Mouse (Mus musculus) adipocyte (in vitro differentiated cells): ENCODE results near the gene Ccer1.
"Not testable (repeated sequence)": the region's sequence is repeated elsewhere in the genome, so short reads cannot be mapped to it uniquely, and the experiment has no call there.

Source experiments
- DNase-seq: peaks from one replicate; pipeline ENCODE4 v3.0.0-alpha.2; 2016; ENCODE audit warnings: low spot score

Ccer1 gene

DNA sequence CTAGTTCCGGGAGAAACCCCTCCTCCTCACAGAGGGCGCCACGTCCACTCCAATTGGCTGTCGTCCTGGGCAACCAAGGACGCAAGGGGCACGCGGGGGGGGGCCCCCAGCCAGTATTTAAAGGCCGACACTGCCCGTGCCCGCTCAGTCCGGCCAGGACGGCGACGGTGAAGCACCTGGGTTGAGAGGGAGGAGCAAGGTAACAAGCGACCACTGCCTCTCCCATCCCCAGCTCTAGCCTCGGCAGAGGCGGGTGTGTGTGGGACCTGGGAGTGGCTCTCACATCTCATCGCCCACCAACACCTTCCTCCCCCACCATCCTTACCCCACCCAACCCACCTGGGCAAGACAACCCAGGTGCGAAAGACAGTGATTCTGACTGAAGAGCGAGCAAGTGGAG lies at the start of gene Ccer1:
Ccer1 (plus strand) TSS at position 147 of the 400 bp plus-strand sequence.
- DNase-seq = no peak

DNA sequence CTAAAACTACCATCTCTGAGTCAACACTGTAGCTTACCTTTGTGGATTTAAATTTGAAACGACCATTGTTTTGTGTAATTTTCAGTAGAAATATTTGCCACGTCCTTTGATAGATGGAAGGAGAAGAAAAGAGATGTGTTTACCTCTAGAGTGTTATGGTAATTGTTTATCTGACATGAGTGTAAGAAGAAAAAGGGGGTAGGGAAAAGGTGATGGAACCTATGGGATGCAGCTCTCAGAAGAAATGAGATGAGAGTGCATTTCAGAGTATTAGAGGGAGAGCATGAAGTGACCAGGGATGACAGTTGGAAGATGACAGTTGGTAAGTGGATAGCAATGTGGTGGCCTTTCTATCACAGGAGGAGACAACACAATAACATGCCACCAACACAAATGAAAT lies 49.1 kb upstream of the Ccer1 start, which contains the start of gene Epyc:
Epyc (plus strand) TSS at position 301 of the 400 bp plus-strand sequence.
- DNase-seq = no peak

DNA sequence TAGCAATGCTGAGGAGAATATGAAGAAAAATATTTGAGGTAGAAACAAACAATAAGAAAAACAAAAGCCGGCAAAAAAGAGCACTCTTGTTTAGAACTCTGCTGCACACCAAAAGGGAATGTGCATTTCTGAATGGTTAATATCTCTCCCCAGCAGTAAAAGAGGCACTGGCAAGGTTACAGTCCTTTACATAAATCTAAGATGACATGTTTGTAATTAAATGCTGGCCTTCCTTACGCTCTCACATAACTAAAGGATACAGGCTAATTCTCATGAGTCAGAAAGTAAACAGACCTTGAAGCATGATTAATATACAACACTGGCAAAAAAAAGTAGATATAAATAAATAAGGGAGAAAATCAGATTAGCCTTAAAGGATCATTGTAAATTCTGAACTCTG lies 42.5 kb upstream of the Ccer1 start:
- peak; percentile 38 for DNase-seq

DNA sequence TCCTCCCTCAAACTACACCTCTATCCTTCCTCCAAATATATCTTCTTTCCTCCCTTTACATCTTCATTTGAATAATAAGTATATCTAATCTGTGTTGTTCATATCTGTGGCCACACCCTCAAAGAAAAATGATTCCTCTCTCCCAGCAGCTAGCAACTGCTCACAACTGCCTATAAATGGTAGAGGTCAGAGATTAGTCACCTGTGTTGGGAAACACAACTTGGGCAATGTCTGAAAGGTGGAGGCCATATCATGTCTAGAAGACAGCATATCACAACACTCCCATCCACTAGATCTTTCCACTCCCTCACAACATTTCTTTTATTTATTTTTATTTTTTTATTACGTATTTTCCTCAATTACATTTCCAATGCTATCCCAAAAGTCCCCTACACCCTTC lies 33.4 kb upstream of the Ccer1 start:
- no peak for DNase-seq

DNA sequence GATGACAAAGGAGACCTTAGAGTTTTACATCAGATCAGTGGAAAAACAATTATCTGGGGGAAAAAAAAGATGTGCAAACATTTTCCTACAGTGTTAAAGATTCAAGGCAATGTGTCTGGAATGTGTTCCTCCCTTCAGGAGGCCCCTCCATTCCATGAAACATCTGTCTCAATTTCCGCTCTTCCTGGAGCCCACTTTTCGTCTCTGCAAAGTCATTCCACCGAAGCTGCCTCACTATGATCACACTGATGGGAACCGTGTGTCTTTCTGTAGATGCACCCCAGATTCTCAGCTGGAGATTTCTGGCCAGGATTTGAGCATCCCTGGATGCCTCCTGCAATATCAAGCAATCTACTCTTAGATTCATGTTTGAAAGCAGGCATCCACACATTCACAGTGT lies 24.2 kb upstream of the Ccer1 start:
- no peak for DNase-seq

DNA sequence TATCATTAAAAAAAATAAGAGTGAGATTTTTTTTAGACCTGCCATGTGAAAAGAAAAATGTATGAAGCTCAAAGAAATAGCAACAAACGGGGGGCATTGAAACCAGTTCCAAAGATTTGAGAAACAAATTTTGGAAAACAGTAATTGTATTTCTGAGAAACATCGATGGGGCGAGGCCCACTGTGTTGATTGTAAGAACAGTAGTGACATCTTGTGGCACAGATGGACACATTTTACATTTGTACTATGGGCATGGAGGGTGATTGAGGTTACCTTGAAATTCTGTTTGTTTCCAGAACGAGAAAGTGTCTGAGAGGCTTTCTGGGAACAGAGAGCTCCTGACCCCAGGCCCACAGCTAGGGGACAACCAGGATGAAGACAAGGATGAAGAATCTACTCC lies 22.7 kb upstream of the Ccer1 start:
- peak; percentile 78 for DNase-seq

DNA sequence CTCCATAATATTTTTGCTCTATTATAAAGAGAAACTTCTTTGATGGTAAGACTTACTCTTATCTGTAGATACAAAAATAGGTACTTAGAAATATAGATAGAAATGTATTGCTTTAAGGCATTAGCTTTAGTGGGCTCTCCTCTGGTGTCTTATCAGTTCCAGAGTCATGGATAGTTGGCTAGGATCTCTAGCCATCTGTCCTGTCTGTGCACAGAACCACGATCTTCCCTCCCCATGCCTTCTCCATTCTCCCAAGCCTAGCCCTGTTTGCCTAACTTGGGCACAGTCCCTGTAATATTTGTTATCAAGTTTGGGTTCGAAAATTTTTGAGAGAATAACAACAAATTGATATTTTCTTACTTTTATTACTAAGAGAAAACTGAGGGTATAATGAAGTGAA lies 19.6 kb upstream of the Ccer1 start:
- no peak for DNase-seq

DNA sequence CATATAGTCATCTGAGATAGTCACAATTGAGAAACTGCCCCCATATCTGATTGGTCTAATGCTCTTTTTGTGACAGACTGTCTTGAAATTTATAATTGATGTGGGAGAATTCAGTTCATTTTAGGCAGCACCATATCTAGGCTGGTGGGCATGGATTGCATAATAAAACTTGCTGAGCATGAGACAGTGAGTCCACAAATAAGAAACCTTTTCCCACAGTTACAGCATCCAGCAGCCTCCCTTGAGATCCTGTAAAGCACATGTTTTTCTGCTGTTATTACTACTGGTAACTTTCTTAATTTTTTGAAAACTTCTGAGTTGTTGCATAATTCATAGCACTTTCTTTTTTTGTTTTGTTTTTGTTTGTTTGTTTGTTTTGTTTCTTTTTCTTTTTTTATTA lies 9.9 kb upstream of the Ccer1 start:
- DNase-seq = peak; percentile 87

DNA sequence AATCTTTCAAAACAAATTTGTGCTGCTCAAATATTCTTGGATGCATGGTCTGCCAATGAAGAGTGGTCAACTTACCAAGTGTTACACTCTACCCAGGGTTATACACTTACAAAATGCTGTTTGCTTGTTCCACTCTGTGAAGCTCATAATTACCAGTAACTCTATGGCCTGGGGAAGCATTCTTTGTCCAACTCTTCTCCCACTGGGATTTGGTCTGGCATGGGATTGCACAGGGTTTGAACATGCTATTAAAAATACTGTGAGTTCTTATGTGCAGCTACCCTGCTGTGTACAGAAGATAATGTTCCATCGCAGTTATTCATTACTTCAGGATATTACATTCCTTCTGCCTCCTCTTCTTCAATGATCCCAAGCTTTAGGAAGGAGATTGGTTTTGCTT lies 5.7 kb upstream of the Ccer1 start:
- peak; percentile 88 for DNase-seq

DNA sequence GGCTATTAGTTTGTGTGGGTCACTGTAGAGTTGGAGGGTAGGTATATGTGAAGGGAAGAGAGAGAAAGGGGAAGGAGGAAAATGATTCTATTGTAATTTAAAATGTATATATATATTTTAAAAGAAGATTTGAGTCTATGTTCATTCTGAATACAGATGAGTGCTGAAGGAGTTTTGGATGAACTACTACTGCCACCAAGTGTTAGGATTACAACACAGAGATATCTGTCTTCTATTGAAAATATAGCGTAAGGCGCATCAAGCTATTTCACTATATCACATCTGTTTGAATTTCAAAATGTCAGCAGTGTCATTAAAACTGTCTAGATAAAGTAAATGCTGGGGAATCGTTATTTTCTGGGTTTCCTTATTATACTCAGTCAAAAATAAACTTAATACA lies 3.4 kb upstream of the Ccer1 start:
- DNase-seq = peak; percentile 56

DNA sequence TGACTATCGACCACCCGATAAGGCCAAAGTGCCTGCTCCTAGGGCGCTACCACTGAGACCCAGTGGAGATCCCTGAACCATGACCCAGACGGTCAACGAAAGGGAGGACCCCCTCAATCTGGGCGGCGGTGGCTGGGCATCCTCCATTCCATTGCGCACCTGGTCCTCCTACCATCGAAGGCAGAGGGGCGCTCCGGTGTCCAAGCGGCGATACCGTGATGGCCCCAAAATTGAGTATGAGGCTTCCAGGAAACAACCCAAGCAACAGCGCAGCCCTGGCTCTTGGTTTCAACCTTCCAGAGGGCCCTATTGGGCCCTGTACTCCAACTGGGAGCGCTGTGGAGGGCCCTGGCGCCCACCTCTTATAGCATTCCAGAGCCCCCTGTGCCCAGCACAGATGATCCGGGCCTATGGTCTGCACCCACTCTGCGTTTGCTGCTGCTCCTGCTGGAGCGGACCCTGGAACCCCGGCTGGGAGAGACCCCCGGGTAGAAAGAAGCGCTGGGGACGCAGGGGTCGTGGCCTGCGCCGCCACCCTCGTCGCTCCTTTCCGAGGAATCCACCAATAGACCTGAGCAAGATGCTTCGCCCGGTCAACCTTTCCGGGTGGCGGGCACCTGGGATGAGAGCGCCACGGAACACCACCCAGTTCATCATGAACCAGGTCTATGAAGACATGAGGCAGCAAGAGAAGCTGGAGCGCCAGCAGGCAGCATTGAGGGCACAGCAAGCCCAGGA lies 708 bp downstream of the Ccer1 start:
- DNase-seq = no peak

DNA sequence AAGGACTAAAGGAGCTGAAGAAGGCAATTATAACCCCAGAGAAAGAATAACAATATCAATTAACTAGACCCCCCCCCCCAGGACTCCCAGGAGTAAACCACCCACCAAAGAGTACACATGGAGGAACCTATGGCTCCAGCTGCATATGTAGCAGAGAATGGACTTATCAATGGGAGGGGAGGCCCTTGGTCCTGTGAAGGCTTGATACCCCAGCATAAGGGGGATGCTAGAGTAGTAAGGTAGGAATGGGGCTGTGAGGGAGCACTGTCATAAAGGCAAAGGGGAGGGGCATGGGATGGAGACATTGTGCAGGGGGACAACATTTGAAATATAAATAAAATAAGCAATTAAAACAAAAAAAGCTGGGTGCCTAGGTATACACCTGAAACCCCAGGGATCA lies 9.5 kb downstream of the Ccer1 start:
- DNase-seq = no peak

DNA sequence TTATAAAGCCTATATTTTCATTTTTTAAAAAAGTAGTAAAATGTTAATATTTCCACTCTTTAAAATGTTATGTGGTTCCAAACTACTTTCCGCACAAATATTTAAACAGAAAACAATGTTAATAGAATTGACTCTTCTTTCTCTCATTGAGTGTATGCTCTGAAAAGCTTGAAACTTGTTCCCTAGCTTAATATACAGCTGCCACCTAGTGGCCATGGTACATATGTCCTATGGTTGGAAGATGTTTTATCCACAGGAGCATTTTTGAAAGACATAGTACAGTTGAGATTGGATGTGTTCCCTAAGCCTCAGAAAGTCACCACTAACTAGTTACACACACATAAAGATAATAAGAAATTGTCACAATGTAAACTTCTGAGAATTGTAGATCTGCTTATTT lies 11.7 kb downstream of the Ccer1 start:
- DNase-seq = peak; percentile 68

DNA sequence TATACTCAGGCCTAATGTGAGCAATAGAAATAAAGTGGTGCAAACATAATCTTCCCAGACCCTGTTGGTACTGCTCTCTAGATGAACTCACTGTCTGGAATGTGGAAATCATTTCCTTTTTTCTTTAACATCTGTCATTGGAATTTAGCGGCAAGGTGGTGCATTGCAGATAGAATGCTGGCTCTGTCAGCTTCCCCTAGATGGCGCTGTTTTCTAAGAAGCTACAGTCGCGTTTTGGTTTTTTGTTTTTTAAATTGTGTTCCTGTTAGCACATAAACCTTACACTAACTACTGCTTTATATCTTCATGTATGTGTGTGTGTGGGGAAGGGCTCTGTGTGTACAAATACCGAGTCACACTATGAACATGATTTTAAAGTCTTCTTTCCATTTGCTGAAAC lies 19.8 kb downstream of the Ccer1 start:
- peak; percentile 68 for DNase-seq

DNA sequence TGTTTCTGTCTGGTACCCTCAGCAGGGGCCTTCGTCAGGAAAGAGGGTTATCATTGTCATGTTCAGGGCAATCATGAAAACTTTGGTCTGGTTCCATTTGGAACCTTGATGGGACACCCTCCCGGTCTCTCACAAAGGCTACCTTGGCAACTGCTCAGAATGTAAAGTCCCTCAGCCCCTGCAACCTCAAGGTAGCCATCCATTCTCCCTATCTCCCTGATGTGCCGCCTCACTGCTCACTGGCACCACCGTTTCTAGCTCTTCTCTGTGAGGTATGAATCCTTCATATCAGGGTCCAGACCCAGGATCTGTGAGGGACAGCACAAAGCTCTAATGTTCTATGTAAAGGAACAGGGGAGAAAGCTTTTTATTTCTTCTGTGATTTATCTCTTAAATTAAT lies 21.7 kb downstream of the Ccer1 start:
- DNase-seq = no peak

DNA sequence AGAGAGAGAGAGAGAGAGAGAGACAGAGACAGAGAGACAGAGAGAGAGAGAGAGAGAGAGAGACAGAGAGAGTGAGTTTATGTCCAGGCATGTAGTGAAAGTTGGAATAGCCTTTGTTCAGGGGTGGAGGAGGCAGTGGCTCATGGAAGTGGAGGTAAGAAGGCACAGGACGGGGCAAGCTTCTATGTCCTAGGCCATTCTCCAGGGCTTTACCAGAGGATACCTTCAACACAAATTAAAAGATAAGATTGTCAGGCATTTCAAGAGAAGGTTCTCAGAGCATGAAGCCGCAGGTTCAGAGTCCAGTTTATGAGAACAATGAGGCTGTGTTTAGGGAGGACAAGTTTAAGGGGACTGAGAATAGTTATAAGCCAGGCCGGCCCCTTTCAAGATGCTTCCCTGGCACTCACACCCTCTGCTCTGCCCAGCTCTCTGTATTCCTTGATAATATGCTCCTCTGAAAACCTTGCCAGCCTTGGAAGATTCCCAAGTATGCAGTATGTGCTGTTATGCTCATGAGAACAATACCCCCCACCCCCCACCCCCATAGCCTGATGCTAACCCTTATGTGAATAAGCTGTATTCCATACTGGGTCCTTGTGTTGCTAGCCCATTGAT lies 22.5 kb downstream of the Ccer1 start:
- no peak for DNase-seq

DNA sequence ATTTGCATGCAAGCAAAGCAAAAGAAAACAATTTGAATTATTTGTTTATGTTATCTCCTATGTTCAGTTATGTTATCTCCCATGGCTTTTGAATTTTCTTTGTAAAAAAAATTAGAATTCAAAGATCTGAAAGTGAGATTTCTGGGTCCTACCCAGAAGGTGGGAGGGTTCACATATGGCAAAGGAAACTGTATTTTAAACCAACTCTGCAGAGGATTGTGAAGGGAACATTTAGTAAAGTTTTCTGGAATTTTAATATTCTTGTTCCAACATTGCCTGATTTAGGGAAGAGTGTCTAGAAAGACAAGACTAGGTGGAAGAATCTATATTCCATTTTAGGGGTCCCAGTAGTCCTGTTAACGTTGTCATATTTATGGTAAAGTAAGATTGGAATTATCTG lies 24.4 kb downstream of the Ccer1 start:
- no peak for DNase-seq

DNA sequence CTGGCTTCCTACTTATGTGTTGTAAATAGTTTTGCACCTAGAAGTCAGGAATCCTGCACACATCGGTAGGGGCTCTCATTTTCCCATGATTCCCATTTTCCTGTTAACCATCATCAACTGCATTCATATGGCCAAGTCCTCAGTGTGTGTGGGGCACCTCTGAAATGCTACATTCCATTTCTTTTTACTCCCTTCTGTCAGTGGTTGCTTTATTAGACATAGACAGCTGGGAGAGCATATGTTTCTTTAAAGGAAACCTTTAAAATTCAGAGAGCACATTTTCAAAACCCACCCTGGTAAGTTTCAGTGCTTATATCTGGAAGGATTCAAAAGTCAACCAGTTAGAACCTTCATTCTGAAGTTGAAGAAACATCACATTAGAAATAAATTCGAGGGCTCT lies 25.2 kb downstream of the Ccer1 start:
- no peak for DNase-seq

DNA sequence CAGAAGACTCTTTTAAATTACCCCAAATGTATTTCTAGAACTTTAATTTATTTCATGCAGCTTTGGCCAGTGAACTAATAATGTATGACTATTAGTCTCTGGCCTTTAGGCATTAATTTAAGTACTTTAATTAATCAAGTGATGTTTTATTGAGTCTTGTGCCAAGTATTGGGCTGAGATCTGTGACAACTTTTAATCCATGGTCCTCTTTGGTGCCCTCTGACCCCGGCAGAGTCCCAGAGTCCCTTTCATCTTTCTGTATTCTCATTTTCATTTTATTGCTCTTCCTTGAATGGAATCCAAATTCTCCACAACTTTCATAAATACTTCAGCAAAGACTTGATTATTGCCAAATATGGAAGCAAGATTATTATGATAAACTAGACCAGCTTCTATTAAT lies 27.8 kb downstream of the Ccer1 start:
- no peak for DNase-seq

DNA sequence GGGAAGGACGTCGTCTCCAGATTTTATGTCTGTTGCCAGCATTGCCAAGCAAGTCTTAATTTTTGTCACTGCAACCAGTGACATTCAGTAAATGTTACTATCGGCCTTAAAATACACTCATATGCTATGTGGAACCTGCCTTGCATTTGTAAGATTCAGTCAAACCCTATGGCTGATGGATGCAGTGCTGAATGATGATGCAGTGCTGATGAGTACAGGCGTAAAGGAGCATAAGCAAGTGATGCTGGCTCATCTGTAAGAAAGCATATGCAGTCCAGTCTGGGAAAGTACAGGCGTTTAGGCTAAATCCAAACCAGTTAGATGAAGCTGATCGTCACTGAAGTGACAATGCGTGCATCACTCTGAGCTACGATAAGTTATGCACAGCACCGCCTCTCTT lies 29.9 kb downstream of the Ccer1 start:
- no peak for DNase-seq

DNA sequence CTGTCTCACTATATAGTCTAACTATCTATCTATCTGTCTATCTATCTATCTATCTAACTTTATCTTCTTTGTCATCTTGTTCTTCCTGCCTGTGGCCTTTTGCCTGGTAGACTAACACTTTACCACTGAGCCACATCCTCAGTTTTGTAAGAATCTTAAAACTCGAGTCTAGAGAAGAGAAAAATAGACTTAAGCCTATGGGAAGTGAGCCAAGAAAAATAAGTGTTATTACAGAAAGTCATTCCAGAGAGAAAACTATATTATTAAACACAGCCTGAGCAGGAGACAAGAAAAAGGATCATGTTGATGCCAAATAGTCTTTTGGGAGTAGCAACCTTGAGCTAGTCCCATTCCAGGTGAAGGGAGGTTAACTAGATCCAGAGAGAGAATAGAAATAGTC lies 33.1 kb downstream of the Ccer1 start:
- peak; percentile 31 for DNase-seq

DNA sequence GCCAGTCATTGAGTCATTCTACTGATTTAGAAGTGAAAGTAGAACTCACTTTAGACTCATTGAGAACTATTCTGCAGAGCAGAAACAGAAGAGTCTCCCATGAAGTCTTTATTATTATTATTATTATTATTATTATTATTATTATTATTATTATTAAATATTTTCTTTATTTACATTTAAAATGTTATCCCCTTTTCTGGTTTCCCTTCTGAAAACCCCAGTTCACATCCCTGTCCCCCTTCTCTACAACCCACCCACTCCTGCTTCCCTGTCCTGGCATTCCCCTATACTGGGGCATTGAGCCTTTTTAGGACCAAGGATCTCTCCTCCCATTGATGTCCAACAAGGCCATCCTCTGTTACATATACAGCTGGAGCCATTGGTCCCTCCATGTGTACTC lies 33.8 kb downstream of the Ccer1 start, which contains the start of gene C030005K15Rik:
C030005K15Rik (minus strand) TSS at position 101 of the 400 bp plus-strand sequence.
- DNase-seq = not testable (repeated sequence)
